Mouse (Mus musculus) gastrocnemius, adult 8-10 months (tissue): ENCODE results near the gene Krt12. TPM values are rescaled to one million over a fixed set of nuclear protein-coding genes. Genes with fewer than 3 reads are reported as not detected.

Source experiments
- DNase-seq, 2 experiments: peaks; one replicate each; pipeline ENCODE4 v3.0.0; 2022; ENCODE audit warnings: low spot score in 2 of 2
- total RNA-seq, 4 experiments: library from RNA; stranded (reverse); gene quantifications; 2 replicates each; pipeline ENCODE4 v1.2.4; 2022

Krt12 gene
- under 1 TPM in 1 of 4 experiments, not detected in 3; 0.17 TPM for total RNA-seq

- DNase-seq: no peak
Measured at GRCm38 (mm10) chr11:99422159-99422558, at the start of gene Krt12. Gene Krt12 (minus strand): TSS chr11:99422259.

- DNase-seq: no peak
Measured at GRCm38 (mm10) chr11:99469228-99469627, 47.2 kb upstream of the Krt12 start.

DNA sequence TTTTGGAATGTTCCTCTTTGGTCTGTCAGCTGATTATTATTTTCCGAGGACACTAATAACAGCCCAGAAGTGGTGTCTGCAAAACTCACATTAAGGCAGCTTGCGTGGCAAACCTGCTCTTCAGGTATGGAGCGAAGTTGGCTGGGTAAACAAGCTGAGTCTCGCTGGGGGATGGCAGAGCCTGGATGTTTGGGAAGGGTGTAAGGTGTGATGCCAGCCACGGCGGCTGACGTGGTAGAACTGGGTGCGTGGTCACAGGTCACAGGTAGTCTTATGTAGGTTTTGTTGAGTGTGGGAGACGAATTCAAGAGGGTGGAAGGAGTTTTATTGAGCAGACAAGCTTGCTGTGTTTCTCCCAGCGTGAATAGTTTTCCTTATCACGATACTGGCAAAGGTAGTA, 46.5 kb upstream of the Krt12 start:
- DNase-seq: no peak

- no peak for DNase-seq
Measured at GRCm38 (mm10) chr11:99466316-99466715, 44.3 kb upstream of the Krt12 start.

DNA sequence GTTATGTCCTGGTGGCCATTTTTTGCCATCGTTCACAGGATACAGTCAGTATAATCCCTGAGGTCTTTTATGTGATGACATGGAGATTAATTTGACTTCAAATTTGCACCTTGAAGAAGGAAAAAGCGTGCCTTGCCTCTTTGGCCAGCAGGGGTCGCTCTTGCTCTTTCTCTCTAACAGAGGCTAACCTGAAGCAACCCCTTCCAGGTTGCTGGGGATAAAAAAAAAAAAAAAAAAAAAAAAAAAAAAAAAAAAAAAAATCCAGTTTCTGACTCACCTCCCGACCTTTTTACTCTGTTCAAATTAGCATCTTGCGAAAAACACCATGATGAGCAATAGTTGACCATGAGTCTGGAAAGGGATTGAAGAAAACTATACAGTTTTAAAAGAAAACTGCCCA, 42.8 kb upstream of the Krt12 start:
- peak; percentile 14 to 19 for DNase-seq

GRCm38 (mm10) chr11:99463155-99463554, 41.1 kb upstream of the Krt12 start:
- peak in 1 of 2 experiments; percentile 6 for DNase-seq

DNA sequence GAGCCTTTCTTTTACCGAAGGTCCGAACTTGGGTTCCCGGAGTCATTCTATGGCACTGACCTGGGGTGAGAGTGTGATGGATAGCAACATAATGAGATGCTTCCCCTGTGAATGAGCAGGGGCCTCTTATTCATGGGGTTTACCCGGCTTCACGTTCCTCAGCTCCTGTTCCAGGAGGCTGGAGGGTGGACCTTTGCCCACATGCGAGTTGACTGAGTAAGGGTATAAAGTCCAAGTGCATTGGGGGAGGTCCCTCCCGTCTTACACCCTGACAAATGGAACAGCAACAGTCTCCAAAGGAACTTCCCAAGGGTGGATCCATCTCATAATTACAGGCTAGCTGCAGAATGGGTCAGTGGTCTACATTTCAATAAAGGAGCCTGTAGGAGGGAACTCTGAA, 39.7 kb upstream of the Krt12 start:
- DNase-seq: no peak

DNA sequence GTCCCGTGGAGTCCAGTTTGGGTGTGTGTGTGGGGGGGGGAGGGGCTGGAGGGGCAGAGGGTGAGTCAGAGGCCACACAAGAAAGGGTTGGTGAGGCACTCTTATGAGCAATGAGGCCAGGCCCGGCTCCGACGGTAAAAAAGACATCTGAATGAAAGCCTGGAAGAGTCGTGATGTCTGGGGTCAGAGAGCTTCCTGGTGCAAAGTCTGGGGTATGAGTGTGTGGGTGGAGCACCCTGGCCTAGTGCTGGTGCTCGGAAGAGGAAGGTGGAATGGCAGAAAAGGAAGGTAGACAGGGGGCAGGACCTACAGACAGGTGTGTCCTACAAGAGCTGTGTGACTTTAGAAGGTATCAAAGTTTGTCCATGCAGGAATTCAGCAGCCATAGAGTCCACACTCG, 36.8 kb upstream of the Krt12 start:
- DNase-seq: no peak

DNA sequence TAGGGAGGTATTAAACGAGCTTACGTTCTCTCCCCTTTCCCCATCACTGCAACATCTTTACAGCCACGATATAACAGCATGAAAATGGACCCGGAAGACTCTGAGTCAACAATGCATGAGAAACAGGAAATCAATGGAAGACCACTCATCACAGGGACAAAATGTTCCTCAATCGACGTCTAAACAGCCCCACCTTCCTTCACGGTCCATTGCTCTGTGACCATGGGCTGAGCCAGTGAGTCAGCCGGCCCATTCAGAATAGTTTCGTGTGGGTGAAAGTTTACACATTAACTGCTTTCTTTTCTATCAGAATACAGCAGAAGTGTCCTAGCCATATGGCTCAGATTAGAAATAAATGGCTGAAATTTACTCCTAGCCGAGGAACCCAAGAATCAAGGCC, 32.7 kb upstream of the Krt12 start:
- no peak for DNase-seq

- no peak for DNase-seq
Measured at GRCm38 (mm10) chr11:99454044-99454443, 32.0 kb upstream of the Krt12 start.

DNA sequence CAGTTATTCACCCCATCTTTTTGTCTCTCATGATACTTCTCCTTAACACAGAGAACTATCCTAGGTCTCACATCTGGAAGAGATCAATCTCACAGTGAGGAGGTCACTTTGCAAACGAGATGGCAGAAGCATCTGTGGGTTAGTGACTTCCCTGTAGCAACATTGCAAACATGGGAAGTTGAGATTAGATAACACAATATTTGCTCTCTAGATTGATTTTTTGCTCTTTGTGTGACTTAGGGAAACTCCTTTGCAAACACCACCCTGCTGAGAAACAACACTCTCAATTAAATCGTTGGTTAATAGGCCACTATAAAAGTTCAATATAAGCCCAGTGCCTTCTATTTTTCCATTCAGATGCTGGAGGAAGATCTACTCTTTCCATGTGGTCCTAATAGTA, 26.7 kb upstream of the Krt12 start:
- no peak for DNase-seq

DNA sequence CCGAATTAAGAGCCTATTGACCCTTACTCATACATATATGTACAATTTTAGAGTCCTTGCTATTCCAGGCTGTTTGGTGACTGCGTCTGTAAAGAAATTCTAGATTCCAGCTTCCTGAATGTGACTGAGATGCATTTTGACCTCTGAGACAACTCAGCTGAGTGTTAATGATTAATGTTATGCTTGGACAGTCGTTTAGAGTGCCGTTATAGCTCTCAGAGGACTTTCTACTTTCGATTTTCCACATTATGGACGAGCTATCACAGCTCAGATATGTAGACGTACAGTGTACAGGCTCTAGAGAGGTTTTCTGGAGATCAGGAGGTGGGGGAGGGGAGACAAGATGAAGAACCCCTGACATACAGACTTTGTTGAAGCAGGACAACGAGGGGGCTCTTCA, 19.2 kb upstream of the Krt12 start:
- DNase-seq: no peak

- DNase-seq: no peak
Measured at GRCm38 (mm10) chr11:99439465-99439864, 17.4 kb upstream of the Krt12 start.

- DNase-seq: no peak
Measured at GRCm38 (mm10) chr11:99437972-99438371, 15.9 kb upstream of the Krt12 start, which contains the start of gene Krt20. Gene Krt20 (minus strand): TSS chr11:99438150.

DNA sequence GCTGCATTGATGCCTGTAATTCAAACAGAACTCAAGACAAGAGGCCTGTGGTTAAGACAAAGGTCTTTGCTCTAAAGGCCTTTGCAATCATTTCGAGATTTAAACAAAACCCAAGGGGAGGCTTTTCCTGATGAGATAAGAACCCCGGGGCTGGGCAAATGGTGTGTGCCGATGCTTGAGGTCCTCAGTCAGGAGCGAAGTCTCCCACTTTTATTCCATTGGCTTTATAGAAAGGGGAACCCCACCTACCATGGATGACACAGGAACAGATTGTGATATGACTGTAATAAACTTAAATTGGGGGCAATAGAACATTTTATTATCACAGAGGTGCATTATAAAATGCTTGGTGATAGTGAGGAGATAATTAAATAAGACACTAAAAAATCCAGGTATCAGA, 14.6 kb upstream of the Krt12 start:
- no peak for DNase-seq

GRCm38 (mm10) chr11:99430670-99431069, 8.6 kb upstream of the Krt12 start:
- DNase-seq: no peak

GRCm38 (mm10) chr11:99420586-99420985, 1.5 kb downstream of the Krt12 start:
- no peak for DNase-seq

- DNase-seq: no peak
Measured at GRCm38 (mm10) chr11:99417819-99418218, 4.2 kb downstream of the Krt12 start.

GRCm38 (mm10) chr11:99416902-99417301, 5.2 kb downstream of the Krt12 start:
- DNase-seq: no peak

- DNase-seq: no peak
Measured at GRCm38 (mm10) chr11:99414463-99415147, 7.5 kb downstream of the Krt12 start.

- no peak for DNase-seq
Measured at GRCm38 (mm10) chr11:99413247-99413646, 8.8 kb downstream of the Krt12 start.

- DNase-seq: no peak
Measured at GRCm38 (mm10) chr11:99406186-99406585, 15.9 kb downstream of the Krt12 start.

DNA sequence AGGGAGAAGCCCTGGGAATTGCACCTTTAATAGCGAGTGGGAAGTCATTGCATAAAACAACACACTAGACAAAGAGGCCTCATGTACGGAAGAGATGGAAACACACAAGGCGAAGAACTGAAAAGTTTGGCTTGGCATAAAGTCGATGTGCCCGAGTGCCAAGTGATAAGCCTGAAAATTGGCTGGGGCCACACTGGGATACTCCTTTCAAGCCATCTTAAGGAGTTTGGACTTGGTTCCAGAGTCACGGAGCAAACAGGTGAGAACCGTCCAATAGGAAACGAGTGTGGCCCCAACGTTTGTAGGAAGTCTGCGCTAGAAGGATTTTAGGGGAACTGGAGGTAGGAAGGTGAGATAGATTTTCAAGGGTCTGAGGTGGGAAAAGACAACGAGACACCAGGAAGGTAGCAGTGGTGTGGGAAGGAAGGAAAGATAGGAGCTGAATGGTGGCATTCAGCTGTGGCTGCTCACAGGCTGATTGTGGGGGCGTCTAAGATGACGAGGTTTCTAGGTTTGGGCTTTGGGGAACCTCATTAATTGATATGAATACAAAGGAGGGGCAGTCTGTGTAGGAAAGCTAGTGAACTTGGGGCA, 22.0 kb downstream of the Krt12 start:
- no peak for DNase-seq
